Mouse (Mus musculus) forebrain, embryonic 15.5 days (tissue): ENCODE results near the gene Sh2b2. TPM values are rescaled to one million over a fixed set of nuclear protein-coding genes. Genes with fewer than 3 reads are reported as not detected.

ENCODE experiments used
- ATAC-seq: fragments of 200-750 bp; cut with Nextera tagmentation; replicated peaks from 2 replicates; pipeline ENCODE4 v1.8.0; 2017; ENCODE audit warnings: mild to moderate bottlenecking, moderate TSS enrichment, moderate library complexity
- H3K27ac ChIP-seq: fragments of 300-500 bp; sonication (generic); replicated peaks from 2 replicates; pipeline ENCODE4 v1.5.1; 2015; ENCODE audit warnings: mild to moderate bottlenecking, inconsistent platforms
- H3K27me3 ChIP-seq: fragments of 300-500 bp; sonication (generic); 2 replicates; pipeline ENCODE4 v1.6.1; 2015; ENCODE audit warnings: inconsistent platforms
- H3K36me3 ChIP-seq: fragments of 300-500 bp; sonication (generic); 2 replicates; pipeline ENCODE4 v1.6.1; 2015; ENCODE audit warnings: mild to moderate bottlenecking, inconsistent platforms
- H3K4me1 ChIP-seq: fragments of 300-500 bp; sonication (generic); 2 replicates; pipeline ENCODE4 v1.6.1; 2015; ENCODE audit warnings: inconsistent platforms
- H3K4me2 ChIP-seq: fragments of 300-500 bp; sonication (generic); replicated peaks from 2 replicates; pipeline ENCODE4 v1.6.1; 2015; ENCODE audit warnings: mild to moderate bottlenecking, inconsistent platforms
- H3K4me3 ChIP-seq: fragments of 300-500 bp; sonication (generic); 2 replicates; pipeline ENCODE4 v1.5.1; 2015; ENCODE audit warnings: mild to moderate bottlenecking, inconsistent platforms
- H3K9ac ChIP-seq: fragments of 300-500 bp; sonication (generic); replicated peaks from 2 replicates; pipeline ENCODE4 v1.6.1; 2015; ENCODE audit warnings: mild to moderate bottlenecking, inconsistent platforms
- H3K9me3 ChIP-seq: fragments of 300-500 bp; sonication (generic); 2 replicates; pipeline ENCODE4 v1.6.1; 2016; ENCODE audit warnings: inconsistent platforms
- WGBS: fragments of 180-500 bp; shearing (Covaris S2); methylation state at CpG from one replicate; pipeline ENCODE4 v1.1.7; 2015; ENCODE audit warnings: mixed read lengths; 5-methylcytosine and 5-hydroxymethylcytosine counted together
- polyA plus RNA-seq: library from polyadenylated mRNA; unstranded; fragments of >200 nt; fragmentation: Nextera tagmentation; extraction: Ambion mirVana; gene quantifications from 2 replicates; pipeline ENCODE4 v1.2.1, GENCODE M21; 2015

Gene Sh2b2
- polyA plus RNA-seq, 1 experiment from 2014 or later, result 30.0 TPM

GRCm38 (mm10) chr5:136201832-136202231, 44.5 kb downstream of the Sh2b2 start:
- WGBS, result 29% methylated on average over 7 of the region's 7 CpGs
- ATAC-seq, result peak; percentile 49
- no peak overlapping the region for H3K4me3 ChIP-seq

GRCm38 (mm10) chr5:136199526-136199925, 46.8 kb downstream of the Sh2b2 start:
- peak overlapping the region; percentile 92 for H3K27ac ChIP-seq
- WGBS, result 23% methylated on average over 11 of the region's 11 CpGs

More at GRCm38 (mm10) chr5:136201832-136202231, 44.5 kb downstream of the Sh2b2 start:
- no peaks in the 10 kb centered on the region for H3K27me3 ChIP-seq
- no peak overlapping the region for H3K4me2 ChIP-seq
- H3K36me3 ChIP-seq, result peaks cover under 1% of the 10 kb centered on the region; the same call in 1 of the 2 replicates
- peaks cover 13% of the 10 kb centered on the region for H3K4me1 ChIP-seq
- no peaks in the 10 kb centered on the region for H3K9me3 ChIP-seq
- no peak overlapping the region for H3K9ac ChIP-seq
- H3K27ac ChIP-seq, result no peak overlapping the region

GRCm38 (mm10) chr5:136198474-136199391, 47.6 kb downstream of the Sh2b2 start, which contains the start of gene Prkrip1:
TSS of gene Prkrip1 (minus strand) at chr5:136198963.
- Histone ChIP-seq H3K9me3 (no peaks in the 10 kb centered on the region), H3K4me1 (peaks cover 13% of the 10 kb centered on the region), H3K27ac (peak within 1 kb of the TSS; percentile 92), H3K9ac (peak within 1 kb of the TSS; percentile 83), H3K4me2 (peak within 1 kb of the TSS; percentile 93), H3K4me3 (peak within 1 kb of the TSS; percentile 97), H3K36me3 (peaks cover 32% of the 10 kb centered on the region), H3K27me3 (no peaks in the 10 kb centered on the region)
- ATAC-seq, result peak; percentile 87
- WGBS, result under 1% methylated on average over 62 of the region's 62 CpGs

More at GRCm38 (mm10) chr5:136199526-136199925, 46.8 kb downstream of the Sh2b2 start:
- Histone ChIP-seq H3K36me3 (peaks cover 24% of the 10 kb centered on the region), H3K9ac (peak overlapping the region; percentile 83), H3K4me2 (peak overlapping the region; percentile 93), H3K27me3 (no peaks in the 10 kb centered on the region), H3K9me3 (no peaks in the 10 kb centered on the region), H3K4me1 (peaks cover 13% of the 10 kb centered on the region), H3K4me3 (peak overlapping the region; percentile 97)
- no peak for ATAC-seq

GRCm38 (mm10) chr5:136191870-136192269, 54.5 kb downstream of the Sh2b2 start:
- no peak for ATAC-seq
- 85% methylated on average over 7 of the region's 7 CpGs for WGBS
- H3K27ac ChIP-seq, result no peak overlapping the region

GRCm38 (mm10) chr5:136186723-136187122, 59.6 kb downstream of the Sh2b2 start:
- peaks cover 61% of the 10 kb centered on the region for H3K36me3 ChIP-seq
- no peak overlapping the region for H3K27ac ChIP-seq
- no peak overlapping the region for H3K9ac ChIP-seq
- no peak overlapping the region for H3K4me2 ChIP-seq
- no peaks in the 10 kb centered on the region for H3K4me1 ChIP-seq
- ATAC-seq, result no peak
- no peaks in the 10 kb centered on the region for H3K9me3 ChIP-seq
- WGBS, result 40% methylated on average over 4 of the region's 4 CpGs
- H3K4me3 ChIP-seq, result no peak overlapping the region
- H3K27me3 ChIP-seq, result no peaks in the 10 kb centered on the region

More at GRCm38 (mm10) chr5:136191870-136192269, 54.5 kb downstream of the Sh2b2 start:
- peaks cover 87% of the 10 kb centered on the region for H3K36me3 ChIP-seq
- H3K9me3 ChIP-seq, result no peaks in the 10 kb centered on the region
- no peak overlapping the region for H3K4me3 ChIP-seq
- H3K9ac ChIP-seq, result no peak overlapping the region
- H3K4me1 ChIP-seq, result no peaks in the 10 kb centered on the region
- no peaks in the 10 kb centered on the region for H3K27me3 ChIP-seq
- no peak overlapping the region for H3K4me2 ChIP-seq

GRCm38 (mm10) chr5:136183766-136184165, 62.6 kb downstream of the Sh2b2 start:
- H3K4me3 ChIP-seq, result no peak overlapping the region
- H3K36me3 ChIP-seq, result peaks cover 61% of the 10 kb centered on the region
- ATAC-seq, result no peak
- H3K4me1 ChIP-seq, result no peaks in the 10 kb centered on the region
- H3K27me3 ChIP-seq, result no peaks in the 10 kb centered on the region
- H3K4me2 ChIP-seq, result no peak overlapping the region
- WGBS, result 91% methylated on average over 7 of the region's 7 CpGs
- H3K9me3 ChIP-seq, result no peaks in the 10 kb centered on the region
- no peak overlapping the region for H3K9ac ChIP-seq
- H3K27ac ChIP-seq, result no peak overlapping the region

- H3K36me3 ChIP-seq, result peaks cover 56% of the 10 kb centered on the region
- no peak for ATAC-seq
- H3K9ac ChIP-seq, result no peak overlapping the region
Observed at GRCm38 (mm10) chr5:136182830-136183229, 63.5 kb downstream of the Sh2b2 start.

GRCm38 (mm10) chr5:136182049-136182448, 64.3 kb downstream of the Sh2b2 start:
- WGBS, result 92% methylated on average over 6 of the region's 6 CpGs
- peaks cover 53% of the 10 kb centered on the region for H3K36me3 ChIP-seq

More at GRCm38 (mm10) chr5:136182830-136183229, 63.5 kb downstream of the Sh2b2 start:
- H3K27me3 ChIP-seq, result no peaks in the 10 kb centered on the region
- H3K4me1 ChIP-seq, result no peaks in the 10 kb centered on the region
- 98% methylated on average over 4 of the region's 4 CpGs for WGBS
- H3K27ac ChIP-seq, result no peak overlapping the region
- no peak overlapping the region for H3K4me2 ChIP-seq
- no peak overlapping the region for H3K4me3 ChIP-seq
- H3K9me3 ChIP-seq, result no peaks in the 10 kb centered on the region

GRCm38 (mm10) chr5:136181197-136181596, 65.2 kb downstream of the Sh2b2 start:
- H3K27me3 ChIP-seq, result no peaks in the 10 kb centered on the region
- H3K27ac ChIP-seq, result no peak overlapping the region
- 94% methylated on average over 6 of the region's 6 CpGs for WGBS
- no peaks in the 10 kb centered on the region for H3K9me3 ChIP-seq
- no peak for ATAC-seq
- no peak overlapping the region for H3K4me3 ChIP-seq
- H3K36me3 ChIP-seq, result peaks cover 48% of the 10 kb centered on the region
- H3K4me2 ChIP-seq, result no peak overlapping the region
- no peaks in the 10 kb centered on the region for H3K4me1 ChIP-seq
- H3K9ac ChIP-seq, result no peak overlapping the region

More at GRCm38 (mm10) chr5:136182049-136182448, 64.3 kb downstream of the Sh2b2 start:
- no peaks in the 10 kb centered on the region for H3K27me3 ChIP-seq
- ATAC-seq, result no peak
- no peaks in the 10 kb centered on the region for H3K9me3 ChIP-seq
- H3K4me3 ChIP-seq, result no peak overlapping the region
- no peak overlapping the region for H3K4me2 ChIP-seq
- H3K27ac ChIP-seq, result no peak overlapping the region
- no peaks in the 10 kb centered on the region for H3K4me1 ChIP-seq
- no peak overlapping the region for H3K9ac ChIP-seq

- H3K36me3 ChIP-seq, result peaks cover 44% of the 10 kb centered on the region
- H3K4me3 ChIP-seq, result no peak overlapping the region
- no peaks in the 10 kb centered on the region for H3K9me3 ChIP-seq
- no peaks in the 10 kb centered on the region for H3K27me3 ChIP-seq
- H3K4me1 ChIP-seq, result peaks cover 4% of the 10 kb centered on the region
- no peak overlapping the region for H3K4me2 ChIP-seq
- WGBS, result 78% methylated on average over 5 of the region's 5 CpGs
- ATAC-seq, result no peak
- H3K9ac ChIP-seq, result no peak overlapping the region
- no peak overlapping the region for H3K27ac ChIP-seq
Observed at GRCm38 (mm10) chr5:136179594-136179993, 66.8 kb downstream of the Sh2b2 start.

GRCm38 (mm10) chr5:136173606-136174463, 72.5 kb downstream of the Sh2b2 start:
- Histone ChIP-seq H3K9ac (no peak overlapping the region; the same call in 1 of the 2 replicates), H3K4me2 (0 out of 2 replicates have a peak overlapping the region, but pooled peaks have one; percentile 9), H3K4me1 (peaks cover 45% of the 10 kb centered on the region), H3K36me3 (peaks cover 5% of the 10 kb centered on the region; the same call in 1 of the 2 replicates), H3K4me3 (no peak overlapping the region), H3K27ac (peak overlapping the region; percentile 85), H3K9me3 (no peaks in the 10 kb centered on the region), H3K27me3 (no peaks in the 10 kb centered on the region; the same call in 1 of the 2 replicates)
- peak; percentile 56 for ATAC-seq
- WGBS, result 18% methylated on average over 9 of the region's 9 CpGs
